In the genomic region with DNA sequence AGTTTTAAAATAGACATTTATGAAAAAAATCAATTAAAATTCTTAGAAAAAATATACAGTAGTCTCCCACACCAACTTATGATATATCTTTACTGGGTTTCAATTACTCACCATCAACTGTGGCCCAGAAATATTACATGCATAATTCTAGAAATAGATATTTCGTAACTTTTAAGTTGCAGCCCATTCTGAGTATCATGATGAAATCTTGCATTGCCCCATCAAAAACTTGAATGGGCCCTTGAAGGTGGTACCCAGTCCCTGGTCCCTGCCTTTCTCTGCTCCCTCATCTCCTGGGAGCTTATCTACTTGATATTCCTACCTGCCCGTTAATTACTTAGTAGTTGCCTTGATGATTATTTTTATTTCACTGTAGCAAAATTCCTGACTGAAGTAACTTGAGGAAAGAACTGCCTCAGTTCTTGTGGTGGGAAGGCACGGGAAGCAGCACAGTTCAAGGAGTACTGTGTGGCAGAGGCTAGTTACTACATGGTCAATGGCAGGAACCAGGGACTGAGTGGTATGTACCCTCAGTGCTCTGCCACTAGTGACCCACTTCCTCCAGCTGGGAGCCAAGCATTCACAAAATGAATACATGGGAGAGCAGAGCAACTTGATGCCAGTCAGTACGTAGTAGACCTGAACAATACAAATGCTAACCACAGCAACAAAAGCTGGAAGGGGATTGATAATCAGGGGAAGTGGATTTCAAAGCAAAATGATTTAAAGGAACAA, we compare ENCODE assay signal across 29 mouse cellular contexts. TPM values are rescaled to one million over a fixed set of nuclear protein-coding genes. Genes with fewer than 3 reads are reported as not detected.
DNase-seq lines count a peak whose midpoint lies in the region; ATAC-seq lines count a peak whose summit lies in the region.
"Had no signal": no experiment of that assay in that cellular context is flagged by ENCODE, and none has a peak within 500 bp of the region (broad histone marks: within the 10 kb centered on the region; RNA-seq: fewer than 3 reads in every experiment).

No protein-coding gene starts in this region.

- WGBS in heart, embryonic 16.5 days = 83% methylated on average over 4 of the region's 4 CpGs
- 80% methylated on average over 4 of the region's 4 CpGs for WGBS in heart, embryonic 10.5 days

- H3K27ac ChIP-seq in heart, embryonic 16.5 days (ENCODE audit: low read length) = peak overlapping the region; percentile 10; the same call in 1 of the 2 replicates
- H3K27ac ChIP-seq in heart, embryonic 10.5 days = no peak overlapping the region
- H3K27ac ChIP-seq in brown adipose tissue, adult 24 weeks (replicated peaks; ENCODE audit: low read depth, low read length) = peak overlapping the region; percentile 76
- H3K27ac ChIP-seq: embryonic facial prominence, embryonic 12.5 days; forebrain, embryonic 13.5 days; heart, embryonic 15.5 days; hindbrain, embryonic 10.5 days; left cerebral cortex, adult 2 months; limb, embryonic 10.5 days had no signal

- no peak overlapping the region for H3K4me2 ChIP-seq in heart, embryonic 16.5 days (ENCODE audit: low read depth, low read length)
- H3K4me2 ChIP-seq: embryonic facial prominence, embryonic 12.5 days; forebrain, embryonic 13.5 days; heart, embryonic 15.5 days; liver, embryonic 11.5 days; lung, embryonic 14.5 days; midbrain, embryonic 11.5 days had no signal

- ATAC-seq in heart, embryonic 16.5 days (replicated peaks; ENCODE audit: extremely low read depth, insufficient read depth, low FRiP score) = no peak
- no peak for ATAC-seq in monocyte, adult 5-6 weeks (replicated peaks; ENCODE audit: insufficient number of reproducible peaks, low FRiP score, low TSS enrichment, poor library complexity, severe bottlenecking)
- ATAC-seq: forebrain, embryonic 13.5 days; Patski had no signal

- H3K27me3 ChIP-seq in heart, embryonic 16.5 days (ENCODE audit: control insufficient read depth, insufficient read depth, low read length) = no peaks in the 10 kb centered on the region
- no peaks in the 10 kb centered on the region for H3K27me3 ChIP-seq in heart, embryonic 10.5 days (ENCODE audit: insufficient read depth, poor library complexity, severe bottlenecking)
- H3K27me3 ChIP-seq: embryonic facial prominence, embryonic 12.5 days; forebrain, embryonic 13.5 days; heart, embryonic 15.5 days; Patski had no signal

- H3K9ac ChIP-seq in heart, embryonic 16.5 days (ENCODE audit: low read length) = no peak overlapping the region
- H3K9ac ChIP-seq: embryonic facial prominence, embryonic 12.5 days; forebrain, embryonic 13.5 days; heart, embryonic 15.5 days; lung, embryonic 14.5 days had no signal

- no peak for DNase-seq in heart, embryonic 10.5 days (ENCODE audit: low spot score)
- peak; percentile 41 for DNase-seq in Muller cell, postnatal 12 days (ENCODE audit: inconsistent ontology term)
- peak; percentile 46 for DNase-seq in lung, postnatal 25 days (ENCODE audit: low spot score)
- no peak for DNase-seq in cerebellum, adult 9-11 months
- no peak for DNase-seq in spleen, postnatal 14 days (ENCODE audit: low spot score in 2 of 2)
- DNase-seq: adrenal gland, postnatal 25 days; cerebellum, adult 18-20 months; kidney, adult 8-10 months; kidney, postnatal 25 days; lung, embryonic 14.5 days; spleen, adult 18-20 months; thymus, adult 18-20 months; thymus, postnatal 4 days had no signal

- H3K4me3 ChIP-seq in heart, embryonic 16.5 days (ENCODE audit: low read length) = no peak overlapping the region
- H3K4me3 ChIP-seq in heart, embryonic 10.5 days = no peak overlapping the region
- no peak overlapping the region for H3K4me3 ChIP-seq in brown adipose tissue, adult 24 weeks (ENCODE audit: insufficient read depth, low read depth, low read length)
- H3K4me3 ChIP-seq: embryonic facial prominence, embryonic 12.5 days; erythroblast, embryonic 14.5 days; forebrain, embryonic 13.5 days; heart, embryonic 15.5 days; hindbrain, embryonic 10.5 days; left cerebral cortex, adult 2 months; limb, embryonic 10.5 days had no signal

- H3K9me3 ChIP-seq in heart, embryonic 16.5 days (replicated peaks; ENCODE audit: control insufficient read depth, low read length) = no peaks in the 10 kb centered on the region
- no peaks in the 10 kb centered on the region for H3K9me3 ChIP-seq in heart, embryonic 10.5 days
- H3K9me3 ChIP-seq: embryonic facial prominence, embryonic 12.5 days; forebrain, embryonic 13.5 days; heart, embryonic 15.5 days; hindbrain, embryonic 10.5 days; limb, embryonic 10.5 days had no signal

- H3K36me3 ChIP-seq in heart, embryonic 16.5 days (ENCODE audit: control insufficient read depth, insufficient read depth) = peaks cover 18% of the 10 kb centered on the region
- peaks cover 42% of the 10 kb centered on the region for H3K36me3 ChIP-seq in heart, embryonic 10.5 days

- peaks cover 33% of the 10 kb centered on the region for H3K4me1 ChIP-seq in heart, embryonic 16.5 days (ENCODE audit: control insufficient read depth, insufficient read depth, low read length)
- peaks cover 18% of the 10 kb centered on the region for H3K4me1 ChIP-seq in heart, embryonic 10.5 days
- peaks cover 29% of the 10 kb centered on the region for H3K4me1 ChIP-seq in brown adipose tissue, adult 24 weeks (ENCODE audit: control insufficient read depth, insufficient read depth, insufficient read length, low read length)

RNA-seq across cellular contexts. Expression of a gene that starts 6.5 kb away (rescaled TPM):
- 35.7 and 36.2 TPM in 2 replicates for polyA plus RNA-seq in heart, embryonic 16.5 days (2015; fragmentation: Nextera tagmentation; extraction: Ambion mirVana)
- 42.8 and 48.3 TPM in 2 replicates for polyA plus RNA-seq in heart, embryonic 10.5 days (2016; fragmentation: Nextera tagmentation; extraction: Ambion mirVana)
- polyA plus RNA-seq in brown adipose tissue, adult 24 weeks (2012; ENCODE audit: insufficient read depth, insufficient read length, missing spikeins) = 50.9 and 60.6 TPM in 2 replicates
- 18.5 to 20.5 TPM (median 19.4 TPM) in 3 replicates for total RNA-seq in monocyte, adult 5-6 weeks (2017)

RNA-seq across cellular contexts. Expression of a gene that starts 13.7 kb away (rescaled TPM):
- 10.2 and 12.1 TPM in 2 replicates for polyA plus RNA-seq in heart, embryonic 16.5 days (2015; fragmentation: Nextera tagmentation; extraction: Ambion mirVana)
- 0.88 and 1.0 TPM in 2 replicates for polyA plus RNA-seq in heart, embryonic 10.5 days (2016; fragmentation: Nextera tagmentation; extraction: Ambion mirVana)
- polyA plus RNA-seq in brown adipose tissue, adult 24 weeks (2012; ENCODE audit: insufficient read depth, insufficient read length, missing spikeins) = 3.4 and 4.1 TPM in 2 replicates
- total RNA-seq in monocyte, adult 5-6 weeks (2017) = not detected in 3 replicates
- total RNA-seq: left cerebral cortex, adult 2 months had no signal
- polyA plus RNA-seq: erythroblast, embryonic 14.5 days; forebrain, embryonic 13.5 days; intestine, embryonic 14.5 days; limb, embryonic 10.5 days; neural tube, embryonic 11.5 days; stomach, embryonic 14.5 days had no signal

RNA-seq across cellular contexts. Expression of a gene that starts 41.6 kb away (rescaled TPM):
- 0.18 and 0.22 TPM in 2 replicates for polyA plus RNA-seq in heart, embryonic 16.5 days (2015; fragmentation: Nextera tagmentation; extraction: Ambion mirVana)
- polyA plus RNA-seq in heart, embryonic 10.5 days (2016; fragmentation: Nextera tagmentation; extraction: Ambion mirVana) = 0.40 and 0.67 TPM in 2 replicates
- 0.44 TPM in 1 of 2 replicates, not detected in the other for polyA plus RNA-seq in brown adipose tissue, adult 24 weeks (2012; ENCODE audit: insufficient read depth, insufficient read length, missing spikeins)
- total RNA-seq in monocyte, adult 5-6 weeks (2017) = not detected in 3 replicates
- polyA plus RNA-seq: erythroblast, embryonic 14.5 days; liver, embryonic 11.5 days had no signal

Comparison
In these comparisons a context has a peak if more than half of its experiments do, and no peak if none do; other contexts are left out.
1. DNase-seq: peak in Muller cell, postnatal 12 days (single experiment) and lung, postnatal 25 days (single experiment); none in heart, embryonic 10.5 days (single experiment), cerebellum, adult 9-11 months (single experiment) and spleen, postnatal 14 days (0 of 2).